Mouse (Mus musculus): ENCODE data around the gene Atp8a2.

DNA sequence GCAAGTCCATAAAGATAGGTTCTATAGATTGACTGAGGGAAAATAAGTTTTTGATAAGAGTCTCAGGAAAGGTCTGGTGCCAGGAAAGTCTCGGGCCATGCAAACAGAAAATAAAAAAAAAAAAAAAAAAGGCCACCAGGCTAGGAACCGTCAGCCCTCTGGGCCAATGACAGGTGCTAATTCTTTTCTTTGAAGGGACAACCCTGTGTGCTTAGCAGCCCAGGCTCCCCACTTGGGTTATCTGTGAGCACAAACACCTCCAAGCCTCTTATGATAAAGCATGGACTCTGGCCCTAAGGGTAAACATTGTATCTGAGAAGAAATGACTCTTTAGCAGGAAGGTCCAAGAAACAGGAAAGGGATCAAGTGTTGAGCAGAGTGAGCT, 18.4 kb downstream of the Atp8a2 start:
- TF ChIP-seq ZNF384 (IDR thresholded peaks at IDR 0.05; ENCODE audit: low read depth, low read length) (no peak), CHD2 (IDR thresholded peaks at IDR 0.05; ENCODE audit: low read depth, low read length) (no peak), MAFK (IDR thresholded peaks at IDR 0.05; ENCODE audit: insufficient read depth, low read depth, low read length) (no peak)
